Mouse (Mus musculus): ENCODE results near the gene Rtn1.

Gene Rtn1

DNA sequence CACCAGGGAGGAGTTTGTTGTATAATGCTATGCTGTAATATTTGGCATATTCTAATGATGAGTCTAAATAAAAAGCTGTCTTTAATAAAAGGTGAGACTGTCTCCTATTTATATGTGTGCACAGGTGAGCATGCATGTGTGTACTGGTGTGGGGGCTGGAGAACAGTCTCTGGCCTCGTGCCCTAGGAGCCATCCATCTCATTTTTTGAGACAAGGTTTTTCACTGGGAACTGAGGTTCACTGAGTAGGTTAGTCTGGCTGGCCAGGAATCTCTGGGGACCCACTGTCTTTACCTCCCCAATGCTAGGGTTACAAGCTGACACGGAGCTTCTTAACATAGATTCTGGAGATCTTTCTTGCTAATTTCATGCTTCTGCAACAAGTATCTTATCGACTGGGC lies 176.7 kb downstream of the Rtn1 start:
- no peak for ATAC-seq (ENCODE audit: low TSS enrichment)

- peak; percentile 24; the same call in 1 of the 2 replicates for ATAC-seq (ENCODE audit: low TSS enrichment)
Measured at GRCm38 (mm10) chr12:72229451-72230196, 179.2 kb downstream of the Rtn1 start.

DNA sequence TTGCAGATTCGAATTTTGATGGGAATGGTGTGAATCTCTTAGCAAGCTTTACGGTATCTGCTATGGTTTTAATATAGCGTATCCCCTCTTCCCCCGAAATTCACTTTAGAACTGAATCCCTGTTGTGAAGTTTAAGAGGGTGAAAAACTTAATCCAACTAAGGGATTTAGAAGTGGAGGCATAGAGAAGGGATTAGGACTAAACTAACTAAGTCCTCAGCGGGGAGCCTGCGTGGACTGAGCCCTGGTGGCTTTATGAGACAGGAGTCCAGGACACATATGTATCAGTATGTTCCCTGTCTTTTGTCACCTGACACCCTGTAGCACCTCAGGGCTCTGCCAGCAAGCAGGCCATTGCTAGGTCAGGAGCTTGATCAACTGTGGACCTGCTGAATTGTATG lies 181.1 kb downstream of the Rtn1 start:
- ATAC-seq (ENCODE audit: low TSS enrichment) = no peak

DNA sequence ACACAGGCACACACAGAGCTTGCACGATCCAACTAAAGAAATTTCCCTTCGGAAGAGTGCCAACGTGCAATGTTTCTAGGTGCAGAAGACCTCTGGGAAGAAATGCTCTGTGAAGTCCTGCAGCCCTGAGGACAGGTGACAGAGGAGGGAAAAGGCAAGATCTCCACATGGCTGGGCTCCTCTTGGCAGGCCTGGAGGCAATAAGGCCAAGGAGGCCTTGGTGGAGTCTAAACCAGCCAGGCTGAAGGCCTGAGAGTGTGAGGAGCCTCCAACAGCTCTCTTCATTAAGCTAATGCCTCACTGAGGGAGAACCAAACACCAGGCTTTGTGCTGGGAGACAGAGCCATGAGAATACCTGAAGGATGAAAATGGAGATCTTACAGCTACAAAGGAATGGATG lies 183.5 kb downstream of the Rtn1 start:
- ATAC-seq (ENCODE audit: low TSS enrichment) = no peak

DNA sequence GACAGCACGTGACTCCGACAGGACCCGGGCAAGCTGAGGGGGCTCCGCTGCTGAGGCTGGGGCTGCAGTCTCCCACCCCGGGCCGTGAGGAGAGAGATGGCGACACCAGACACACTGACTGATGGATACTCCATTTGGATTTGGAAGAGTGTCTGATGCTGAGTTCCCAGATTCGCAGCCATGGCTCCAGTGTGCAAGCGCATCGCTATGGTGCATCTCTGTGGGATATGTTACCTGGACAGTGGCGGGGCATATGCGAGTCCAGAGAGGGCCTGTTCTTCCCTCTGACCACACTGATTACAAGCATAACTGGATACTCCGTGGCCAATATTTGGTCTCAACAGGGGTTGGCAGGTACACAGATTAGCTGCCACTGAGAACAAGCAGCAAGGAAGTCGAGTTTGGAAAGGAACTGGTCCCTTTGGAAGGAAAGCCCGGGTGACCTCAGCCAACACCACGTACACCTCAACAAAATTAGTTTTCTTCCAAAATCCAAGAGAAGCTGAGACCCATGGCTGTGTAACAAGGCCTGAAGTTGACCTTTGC lies 185.2 kb downstream of the Rtn1 start:
- ATAC-seq (ENCODE audit: low TSS enrichment) = no peak

- peak; percentile 56 for ATAC-seq (ENCODE audit: low TSS enrichment)
Measured at GRCm38 (mm10) chr12:72213554-72213953, 195.3 kb downstream of the Rtn1 start.

GRCm38 (mm10) chr12:72200828-72201227 lies 208.0 kb downstream of the Rtn1 start:
- ATAC-seq (ENCODE audit: low TSS enrichment) = peak; percentile 96

- no peak for ATAC-seq (ENCODE audit: low TSS enrichment)
Measured at GRCm38 (mm10) chr12:72197925-72198486, 210.8 kb downstream of the Rtn1 start.

DNA sequence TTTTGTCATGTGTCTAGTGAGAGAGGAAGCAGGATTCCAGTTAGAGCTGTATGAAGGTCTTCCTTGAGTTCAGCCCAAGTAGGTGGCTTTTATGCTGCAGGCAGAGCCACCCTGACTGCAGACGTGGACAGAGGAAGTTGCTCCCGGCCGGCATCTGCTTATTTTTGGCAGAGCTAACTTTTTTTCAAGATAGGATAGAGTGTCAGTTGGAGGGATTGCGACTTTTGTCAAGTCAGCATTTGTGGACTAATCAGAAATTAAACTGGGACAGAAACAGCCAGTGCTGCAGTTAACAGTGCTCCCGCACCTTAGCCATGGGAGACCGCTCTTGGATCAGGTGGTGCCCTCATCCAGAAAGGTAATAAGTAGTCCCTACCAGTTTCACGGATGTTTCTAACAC lies 211.4 kb downstream of the Rtn1 start:
- ATAC-seq (ENCODE audit: low TSS enrichment) = no peak

GRCm38 (mm10) chr12:72184929-72185328 lies 223.9 kb downstream of the Rtn1 start, which contains the start of gene Ccdc175:
TSS of gene Ccdc175 (minus strand) at chr12:72185029.
- ATAC-seq (ENCODE audit: low TSS enrichment) = no peak

- ATAC-seq (ENCODE audit: low TSS enrichment) = peak; percentile 98
Measured at GRCm38 (mm10) chr12:72179561-72179960, 229.3 kb downstream of the Rtn1 start.

GRCm38 (mm10) chr12:72178322-72178721 lies 230.5 kb downstream of the Rtn1 start:
- peak; percentile 65; the same call in 1 of the 2 replicates for ATAC-seq (ENCODE audit: low TSS enrichment)
